Mouse (Mus musculus) 416B (cell line): ENCODE measurements around the gene Kif16b.

Experiments used
- DNase-seq: peaks from one replicate; pipeline ENCODE4 v3.0.0; 2011; ENCODE audit warnings: low read depth

Gene Kif16b

GRCm38 (mm10) chr2:142874562-142874961, 26.8 kb downstream of the Kif16b start:
- peak; percentile 15 for DNase-seq

DNA sequence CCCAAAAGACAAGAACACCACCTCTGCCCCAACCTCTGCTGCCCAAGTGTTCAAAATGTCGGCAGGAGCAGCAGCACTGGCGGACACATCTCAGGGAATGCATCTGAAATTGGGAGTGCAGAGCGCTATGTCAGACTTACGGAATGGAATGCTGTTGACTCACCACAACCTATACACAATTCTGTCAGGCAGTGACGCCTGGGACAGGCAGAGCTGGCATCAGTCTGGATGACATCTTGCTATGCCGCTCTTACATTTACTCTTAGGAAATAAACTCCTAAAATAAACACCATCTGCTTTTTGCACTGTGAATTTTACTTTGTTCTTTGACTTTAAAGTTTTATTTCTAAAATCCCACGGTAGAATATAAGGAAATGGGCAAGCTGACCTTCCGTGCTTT, 31.3 kb downstream of the Kif16b start:
- no peak for DNase-seq

DNA sequence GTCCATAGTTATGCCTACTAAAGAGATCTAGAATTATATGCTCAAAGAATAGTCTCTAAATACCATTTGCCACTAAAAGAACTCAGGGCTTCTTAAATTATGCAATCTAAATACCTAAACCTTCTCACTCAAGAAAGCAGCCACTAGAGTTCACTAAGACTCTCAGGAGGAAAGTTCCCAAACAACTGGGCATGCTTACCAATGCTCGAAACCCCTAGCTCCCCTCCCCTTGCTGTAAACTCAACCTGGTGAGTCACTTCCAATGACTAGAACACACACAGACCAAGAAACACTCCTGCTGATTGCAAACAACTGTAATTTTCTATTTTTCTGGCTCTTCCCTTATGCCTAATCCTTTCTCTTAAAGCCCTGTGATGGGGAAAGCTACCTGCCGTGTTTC, 33.9 kb downstream of the Kif16b start:
- DNase-seq, result peak; percentile 24

DNA sequence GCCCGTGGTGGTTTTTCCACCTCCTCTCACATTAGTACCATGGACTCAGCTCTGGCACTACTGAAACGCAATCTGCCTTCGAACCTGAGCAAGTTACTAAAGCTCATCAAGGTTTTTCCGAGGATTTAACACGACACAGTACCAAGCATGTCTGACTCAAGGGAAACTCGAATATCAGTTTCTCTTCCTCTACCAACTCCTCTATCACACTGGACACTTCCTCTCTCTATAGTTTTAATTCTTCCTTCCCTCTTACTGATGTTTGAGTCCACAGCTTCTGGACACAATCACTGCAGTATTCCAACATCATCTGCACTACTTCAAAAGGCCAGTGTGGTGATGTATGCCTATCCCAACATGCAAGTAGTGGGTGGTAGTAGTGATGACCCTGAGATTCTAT, 40.3 kb downstream of the Kif16b start:
- no peak for DNase-seq

DNA sequence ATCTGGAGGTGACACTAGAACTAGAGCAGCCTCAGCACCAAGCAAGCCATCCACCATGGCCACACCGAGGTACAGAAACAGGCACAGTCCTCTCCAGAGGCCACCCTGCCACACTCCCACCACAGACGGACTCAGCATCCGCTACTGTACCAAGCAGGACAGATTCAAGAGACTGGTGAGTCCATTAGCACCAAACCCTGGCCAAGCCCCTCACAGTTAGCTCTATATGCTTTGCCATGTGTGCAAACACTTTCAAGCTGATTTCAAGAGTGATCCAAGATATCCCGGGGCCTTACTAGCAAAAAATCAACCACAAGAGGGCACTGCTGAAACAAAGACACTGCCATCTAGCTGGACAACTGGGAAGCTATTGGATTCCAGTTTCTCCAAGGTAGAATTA, 41.9 kb downstream of the Kif16b start:
- DNase-seq, result peak; percentile 56

DNA sequence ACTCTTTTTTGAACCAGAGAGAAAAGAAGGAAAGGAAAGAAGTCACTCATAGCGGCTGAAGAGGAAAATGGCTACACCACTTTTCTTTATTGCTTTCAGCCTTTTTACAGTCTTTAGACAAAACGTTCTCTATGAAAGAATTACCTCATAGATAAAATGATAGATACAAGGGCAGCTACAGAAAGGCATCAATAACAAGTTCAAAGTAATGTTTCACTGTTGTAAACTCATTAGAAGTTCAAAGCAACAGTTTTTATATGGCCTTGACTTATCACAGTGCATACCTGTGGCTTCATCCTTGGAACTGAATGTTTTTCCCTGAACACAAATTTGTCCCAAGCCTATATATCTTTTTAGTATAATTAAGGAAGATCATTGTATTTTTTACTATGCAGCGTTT, 62.6 kb downstream of the Kif16b start:
- DNase-seq, result no peak

GRCm38 (mm10) chr2:142838118-142838517, 63.2 kb downstream of the Kif16b start:
- DNase-seq, result no peak

DNA sequence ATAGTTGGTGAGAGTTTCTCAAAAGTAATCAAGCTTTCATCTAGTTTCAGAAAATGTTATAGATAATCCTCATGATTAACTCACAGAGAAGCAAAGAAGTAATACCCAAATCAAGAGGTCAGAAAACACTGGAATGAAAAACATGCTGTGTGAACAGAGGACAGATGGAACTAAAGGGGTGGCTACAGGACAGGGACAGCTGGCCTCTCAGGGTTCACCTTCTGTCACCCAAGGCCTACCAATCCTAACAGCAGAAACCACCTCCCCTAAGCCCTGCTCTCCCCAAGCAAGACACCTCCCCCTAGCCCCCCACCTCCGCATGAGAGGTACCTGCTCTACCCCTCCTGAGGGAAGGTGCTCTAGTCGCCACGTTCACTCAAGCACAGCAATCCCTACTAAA, 66.6 kb downstream of the Kif16b start:
- no peak for DNase-seq

GRCm38 (mm10) chr2:142832617-142833422, 68.5 kb downstream of the Kif16b start:
- no peak for DNase-seq

- DNase-seq, result peak; percentile 81
Observed at GRCm38 (mm10) chr2:142813033-142813432, 88.3 kb downstream of the Kif16b start.

GRCm38 (mm10) chr2:142803760-142804448, 97.4 kb downstream of the Kif16b start:
- DNase-seq, result no peak

GRCm38 (mm10) chr2:142797310-142797709, 104.0 kb downstream of the Kif16b start:
- no peak for DNase-seq

DNA sequence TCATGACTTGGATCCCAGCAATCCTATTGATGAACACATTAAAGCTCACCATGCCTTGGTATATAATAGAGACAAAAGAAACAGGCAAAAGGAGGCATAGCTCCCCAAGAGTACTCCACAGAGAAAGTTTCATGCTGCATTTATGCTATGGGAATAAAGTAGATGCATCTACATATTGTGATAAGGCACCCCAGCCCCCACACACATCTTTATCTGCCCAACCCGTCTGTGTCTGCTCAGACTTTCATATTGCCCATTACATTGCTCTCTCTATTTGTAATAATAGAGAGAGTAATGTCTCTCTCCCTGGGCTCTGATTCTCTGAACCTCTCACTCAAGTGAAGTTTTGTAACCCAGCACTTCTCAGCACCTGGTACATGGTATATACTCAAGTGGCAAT, 126.0 kb downstream of the Kif16b start:
- DNase-seq, result no peak

DNA sequence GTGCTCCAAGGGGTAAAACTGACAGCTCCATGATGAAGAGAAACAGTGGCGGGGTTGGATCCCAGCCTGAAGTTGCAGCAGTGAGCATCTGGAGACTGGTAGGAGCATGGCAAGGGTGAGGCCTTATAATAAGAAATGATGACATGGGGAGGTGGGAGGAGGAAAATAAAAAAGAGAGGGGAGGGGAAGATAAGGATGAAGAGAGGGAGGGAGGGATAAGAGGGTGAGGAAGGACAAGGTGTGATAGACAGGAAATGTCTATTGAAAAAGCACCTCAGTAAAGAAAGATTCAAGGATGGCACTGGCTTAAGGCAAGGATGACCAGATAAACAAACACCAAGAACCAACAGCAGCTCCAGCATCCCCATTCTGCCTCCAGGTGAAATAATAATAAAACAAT, 126.6 kb downstream of the Kif16b start:
- no peak for DNase-seq

DNA sequence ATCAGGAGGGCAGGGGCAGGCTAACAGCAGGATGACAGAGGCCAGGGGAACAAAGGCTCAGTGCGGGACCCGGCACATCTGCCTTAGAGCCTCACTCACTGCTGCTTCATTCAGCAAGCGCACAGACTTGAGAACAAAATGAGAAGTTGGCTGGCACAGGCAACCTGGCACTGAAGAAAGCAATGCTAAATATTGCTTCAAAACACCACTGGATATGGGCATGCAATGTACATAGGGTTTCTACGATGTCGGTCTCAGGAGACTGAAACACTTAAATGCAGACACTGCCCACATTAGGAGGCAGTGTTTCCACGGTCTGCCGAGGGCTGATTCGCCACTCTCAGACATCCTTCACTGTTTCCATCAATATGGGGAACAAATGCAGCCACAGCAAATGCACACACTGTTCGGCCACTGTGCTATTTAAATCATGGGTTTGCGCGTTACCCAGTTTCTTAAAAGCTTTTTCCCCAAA, 131.6 kb downstream of the Kif16b start:
- no peak for DNase-seq

DNA sequence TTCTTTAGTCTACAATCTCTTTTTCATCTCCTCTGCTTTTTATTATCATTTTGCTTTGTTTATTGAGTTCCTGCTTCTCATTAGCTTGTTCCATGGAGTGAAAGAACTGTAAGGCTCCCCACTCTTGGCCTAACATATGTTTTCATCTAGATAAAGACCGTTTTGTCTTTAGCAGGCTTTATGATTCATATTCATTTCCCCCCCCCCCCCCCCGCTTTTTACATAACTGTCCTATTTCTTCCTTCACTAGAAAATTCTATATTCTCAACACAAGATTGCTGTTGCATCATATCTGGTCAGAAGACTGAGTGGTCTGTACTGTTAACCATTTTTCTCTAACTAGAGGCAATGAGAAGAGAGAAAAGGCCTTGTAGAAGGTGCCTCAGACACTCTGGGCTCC, 137.1 kb downstream of the Kif16b start:
- peak; percentile 69 for DNase-seq

DNA sequence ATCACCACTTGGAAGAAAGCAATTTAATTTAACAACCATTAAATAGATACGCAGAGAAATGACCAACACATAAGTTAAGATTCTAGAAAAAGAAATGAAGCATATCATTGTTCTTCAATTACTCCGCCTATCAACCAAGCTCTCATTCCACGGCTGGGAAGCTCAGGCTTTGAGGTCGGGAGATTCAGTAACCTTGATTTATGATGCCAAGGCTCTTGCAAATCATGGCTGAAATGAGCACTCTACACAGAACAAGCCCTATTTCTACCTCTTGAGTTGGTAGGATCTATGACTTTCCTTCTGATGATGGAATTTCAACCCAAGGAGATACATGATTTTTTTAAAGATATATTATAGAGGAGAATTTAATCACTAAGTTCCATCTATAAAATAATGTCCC, 140.5 kb downstream of the Kif16b start:
- DNase-seq, result no peak

- DNase-seq, result no peak
Observed at GRCm38 (mm10) chr2:142759192-142759591, 142.1 kb downstream of the Kif16b start.

DNA sequence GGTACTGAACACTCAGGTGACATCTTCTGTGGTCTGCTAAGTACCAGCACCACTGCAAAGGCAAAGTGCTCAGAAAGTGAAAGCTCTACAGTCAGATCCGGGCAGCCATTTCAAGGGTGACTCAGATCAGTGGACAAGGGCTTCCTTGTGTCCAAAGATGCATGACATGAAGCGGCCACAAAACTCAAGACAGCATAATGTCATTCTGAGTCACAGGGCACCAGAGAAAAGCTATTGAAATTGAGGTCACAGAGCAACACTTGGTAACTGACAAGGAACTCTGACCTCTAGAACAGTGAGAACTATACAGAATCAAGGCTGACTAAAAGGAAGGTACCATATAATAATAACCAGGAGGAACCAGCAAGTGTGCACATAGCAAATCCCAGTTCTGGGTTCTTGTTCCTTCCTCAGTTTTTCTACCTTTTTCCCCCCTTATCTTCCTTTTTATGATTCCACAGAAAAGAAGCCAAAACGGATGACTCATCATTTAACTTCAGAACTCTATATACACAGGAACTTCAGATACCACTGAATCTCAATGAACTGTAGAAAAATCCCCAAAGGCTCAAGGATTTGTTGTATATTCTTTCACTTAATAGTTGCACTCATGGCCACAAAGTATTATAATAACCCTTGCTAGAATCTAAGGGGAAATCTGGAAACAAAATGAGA, 143.1 kb downstream of the Kif16b start:
- DNase-seq, result peak; percentile 87

- DNase-seq, result no peak
Observed at GRCm38 (mm10) chr2:142739338-142739737, 162.0 kb downstream of the Kif16b start.

DNA sequence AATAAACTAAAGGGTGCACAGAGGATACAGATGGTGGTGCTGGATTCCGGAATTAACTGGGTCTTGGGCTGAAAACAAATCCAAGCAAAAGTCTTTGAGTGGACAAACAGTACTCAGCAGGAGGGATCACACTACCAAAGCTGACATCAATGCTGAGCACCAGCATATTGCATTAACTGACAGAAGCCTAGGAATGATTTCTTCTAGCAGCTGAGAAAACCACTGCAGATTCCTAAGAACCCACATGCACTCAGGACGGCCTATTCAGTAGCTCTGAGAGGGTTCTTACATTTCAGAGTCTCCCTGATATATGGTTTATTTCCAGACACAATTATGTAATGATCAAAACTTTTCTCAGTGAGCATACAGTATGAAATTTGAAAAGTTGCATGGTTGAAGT, 162.8 kb downstream of the Kif16b start:
- DNase-seq, result no peak

GRCm38 (mm10) chr2:142735691-142736090, 165.6 kb downstream of the Kif16b start:
- DNase-seq, result no peak

DNA sequence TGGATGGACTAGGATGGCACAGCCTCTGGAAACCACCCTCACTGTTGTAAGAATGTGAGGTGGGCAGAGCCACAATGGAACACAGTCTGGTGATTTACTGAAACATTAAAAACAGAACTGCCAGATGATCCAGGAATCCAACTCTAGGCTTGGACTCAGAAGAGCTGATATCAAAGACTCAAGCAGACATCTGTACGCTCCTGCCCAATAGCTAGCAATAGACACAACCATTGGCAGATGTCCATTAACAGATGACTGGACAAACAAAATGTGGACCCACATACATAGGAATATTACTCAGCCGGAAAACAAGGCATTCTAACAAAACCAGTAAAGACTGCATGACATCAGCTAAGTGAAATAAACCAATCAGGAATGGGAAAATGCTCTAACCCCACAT, 167.3 kb downstream of the Kif16b start:
- DNase-seq, result no peak
